Mouse (Mus musculus): ENCODE data around the gene Wnt5a.

GRCm38 (mm10) chr14:28508288-28509258 is 4.0 kb downstream of the Wnt5a start:
- no peak for TF ChIP-seq CTCF (IDR thresholded peaks at IDR 0.05; ENCODE audit: extremely low read depth, insufficient read depth, insufficient read length, insufficient replicate concordance)
- TF ChIP-seq POLR2A (IDR thresholded peaks at IDR 0.05; ENCODE audit: low read depth, low read length): no peak

All from spleen, adult 2 months (tissue).